Mouse (Mus musculus): ENCODE measurements around the gene Izumo2. TPM values are rescaled to one million over a fixed set of nuclear protein-coding genes. Genes with fewer than 3 reads are reported as not detected.

Izumo2 gene
- not detected in 2 replicates for polyA plus RNA-seq (2012; rRNA removed; ENCODE audit: low replicate concordance)

GRCm38 (mm10) chr7:44708574-44708973, at the start of gene Izumo2:
Gene Izumo2 (plus strand): TSS chr7:44708742.

GRCm38 (mm10) chr7:44670803-44671202, 37.7 kb upstream of the Izumo2 start, which contains the start of gene Myh14:
Gene Myh14 (minus strand): TSS chr7:44670843.

GRCm38 (mm10) chr7:44748101-44749044, 39.8 kb downstream of the Izumo2 start, which contains the start of gene Vrk3:
Gene Vrk3 (plus strand): TSS chr7:44748413.

GRCm38 (mm10) chr7:44750950-44751349, 42.4 kb downstream of the Izumo2 start, which contains the start of gene Zfp473:
Gene Zfp473 (minus strand): TSS chr7:44751050.

Other genes with a start within 250 kb of the Izumo2 start
- 1.6 TPM in 1 of 2 replicates, not detected in the other for gene Aspdh, start 243.4 kb upstream of the Izumo2 start, polyA plus RNA-seq (2012; rRNA removed; ENCODE audit: low replicate concordance)
- gene Josd2, start 240.8 kb upstream of the Izumo2 start, polyA plus RNA-seq (2012; rRNA removed; ENCODE audit: low replicate concordance) = 94.8 and 172 TPM in 2 replicates
- 210 and 331 TPM in 2 replicates for gene Emc10, start 212.2 kb upstream of the Izumo2 start, polyA plus RNA-seq (2012; rRNA removed; ENCODE audit: low replicate concordance)
- gene Fam71e1, start 212.2 kb upstream of the Izumo2 start, polyA plus RNA-seq (2012; rRNA removed; ENCODE audit: low replicate concordance) = 7.0 and 10.5 TPM in 2 replicates
- gene Mybpc2, start 184.1 kb upstream of the Izumo2 start, polyA plus RNA-seq (2012; rRNA removed; ENCODE audit: low replicate concordance) = 0.11 and 0.89 TPM in 2 replicates
- 1.2 and 1.3 TPM in 2 replicates for gene Spib, start 176.7 kb upstream of the Izumo2 start, polyA plus RNA-seq (2012; rRNA removed; ENCODE audit: low replicate concordance)
- 17.5 and 44.4 TPM in 2 replicates for gene Pold1, start 159.9 kb upstream of the Izumo2 start, polyA plus RNA-seq (2012; rRNA removed; ENCODE audit: low replicate concordance)
- 133 and 181 TPM in 2 replicates for gene Nr1h2, start 154.8 kb upstream of the Izumo2 start, polyA plus RNA-seq (2012; rRNA removed; ENCODE audit: low replicate concordance)
- gene Napsa, start 136.4 kb upstream of the Izumo2 start, polyA plus RNA-seq (2012; rRNA removed; ENCODE audit: low replicate concordance) = 6.0 and 16.0 TPM in 2 replicates
- 2.6 and 7.7 TPM in 2 replicates for gene Kcnc3, start 118.1 kb upstream of the Izumo2 start, polyA plus RNA-seq (2012; rRNA removed; ENCODE audit: low replicate concordance)
- gene Myh14, start 37.9 kb upstream of the Izumo2 start, polyA plus RNA-seq (2012; rRNA removed; ENCODE audit: low replicate concordance) = 4.1 and 12.7 TPM in 2 replicates
- 29.0 and 48.8 TPM in 2 replicates for gene Vrk3, start 39.7 kb downstream of the Izumo2 start, polyA plus RNA-seq (2012; rRNA removed; ENCODE audit: low replicate concordance)
- gene Zfp473, start 42.3 kb downstream of the Izumo2 start, polyA plus RNA-seq (2012; rRNA removed; ENCODE audit: low replicate concordance) = 0.20 and 0.54 TPM in 2 replicates
- 35.6 and 77.6 TPM in 2 replicates for gene Nup62, start 107.3 kb downstream of the Izumo2 start, polyA plus RNA-seq (2012; rRNA removed; ENCODE audit: low replicate concordance)
- 3.9 and 4.0 TPM in 2 replicates for gene Il4i1, start 107.6 kb downstream of the Izumo2 start, polyA plus RNA-seq (2012; rRNA removed; ENCODE audit: low replicate concordance)
- gene Atf5, start 107.9 kb downstream of the Izumo2 start, polyA plus RNA-seq (2012; rRNA removed; ENCODE audit: low replicate concordance) = 211 and 305 TPM in 2 replicates
- gene Akt1s1, start 140.2 kb downstream of the Izumo2 start, polyA plus RNA-seq (2012; rRNA removed; ENCODE audit: low replicate concordance) = 87.7 and 129 TPM in 2 replicates
- gene Tbc1d17, start 140.3 kb downstream of the Izumo2 start, polyA plus RNA-seq (2012; rRNA removed; ENCODE audit: low replicate concordance) = 125 and 126 TPM in 2 replicates
- gene Pnkp, start 148.4 kb downstream of the Izumo2 start, polyA plus RNA-seq (2012; rRNA removed; ENCODE audit: low replicate concordance) = 45.1 and 47.8 TPM in 2 replicates
- gene Ptov1, start 161.0 kb downstream of the Izumo2 start, polyA plus RNA-seq (2012; rRNA removed; ENCODE audit: low replicate concordance) = 245 and 426 TPM in 2 replicates
- 93.4 and 172 TPM in 2 replicates for gene Med25, start 184.0 kb downstream of the Izumo2 start, polyA plus RNA-seq (2012; rRNA removed; ENCODE audit: low replicate concordance)
- gene Fuz, start 187.3 kb downstream of the Izumo2 start, polyA plus RNA-seq (2012; rRNA removed; ENCODE audit: low replicate concordance) = 48.5 and 82.0 TPM in 2 replicates
- gene Ap2a1, start 220.8 kb downstream of the Izumo2 start, polyA plus RNA-seq (2012; rRNA removed; ENCODE audit: low replicate concordance) = 91.4 and 108 TPM in 2 replicates
- gene Tsks, start 234.5 kb downstream of the Izumo2 start, polyA plus RNA-seq (2012; rRNA removed; ENCODE audit: low replicate concordance) = 0.21 and 0.22 TPM in 2 replicates

Measured in subcutaneous adipose tissue, adult 2 months (tissue).